Mouse (Mus musculus) myocyte (in vitro differentiated cells): ENCODE measurements around the gene Ntpcr. TPM values are rescaled to one million over a fixed set of nuclear protein-coding genes. Genes with fewer than 3 reads are reported as not detected.

Experiments used
- H3K27me3 ChIP-seq: one replicate; pipeline ENCODE4 v1.6.1; 2011; ENCODE audit not compliant: control insufficient read depth, insufficient read depth, insufficient read length
- H3K36me3 ChIP-seq: one replicate; pipeline ENCODE4 v1.6.1; 2011; ENCODE audit not compliant: control insufficient read depth, insufficient read depth
- H3K4me2 ChIP-seq: one replicate; pipeline ENCODE4 v1.6.1; 2011; ENCODE audit warnings: low read depth, control low read depth
- H3K4me3 ChIP-seq: one replicate; pipeline ENCODE4 v1.5.1; 2011; ENCODE audit warnings: mild to moderate bottlenecking, control low read depth, moderate library complexity
- H3K79me2 ChIP-seq: one replicate; pipeline ENCODE4 v1.6.1; 2011; ENCODE audit not compliant: control insufficient read depth, insufficient read depth
- H3ac ChIP-seq: one replicate; pipeline ENCODE4 v1.6.1; 2011; ENCODE audit not compliant: control insufficient read depth, insufficient read length
- CEBPB ChIP-seq: IDR thresholded peaks from 2 replicates; pipeline ENCODE4 v1.6.1; 2011; ENCODE audit warnings: mild to moderate bottlenecking, moderate library complexity; ENCODE audit not compliant: poor library complexity, insufficient read depth, severe bottlenecking
- E2F4 ChIP-seq: IDR thresholded peaks from one replicate; pipeline ENCODE4 v1.6.1; 2011; ENCODE audit warnings: mild to moderate bottlenecking, control low read depth, moderate library complexity; ENCODE audit not compliant: insufficient read depth
- MAX ChIP-seq: IDR thresholded peaks from one replicate; pipeline ENCODE4 v1.6.1; 2011; ENCODE audit warnings: low read depth, mild to moderate bottlenecking, control low read depth
- MYOD1 ChIP-seq, 3 experiments: IDR thresholded peaks; one replicate each; pipeline ENCODE4 v1.6.1; 2011; ENCODE audit warnings: control low read depth in 2 of 3, low read depth in 2 of 3, mild to moderate bottlenecking in 2 of 3, moderate library complexity in 1 of 3; ENCODE audit not compliant: insufficient read length in 2 of 3, control insufficient read depth in 1 of 3
- MYOG ChIP-seq, 3 experiments: IDR thresholded peaks; one replicate each; pipeline ENCODE4 v1.6.1; 2011; ENCODE audit warnings: control low read depth in 2 of 3, low read depth in 2 of 3, mild to moderate bottlenecking in 2 of 3; ENCODE audit not compliant: insufficient read length in 2 of 3, control insufficient read depth in 1 of 3, insufficient read depth in 1 of 3
- POLR2A ChIP-seq: IDR thresholded peaks from one replicate; pipeline ENCODE4 v1.6.1; 2011; ENCODE audit warnings: low read depth, mild to moderate bottlenecking, control low read depth, moderate library complexity; ENCODE audit not compliant: insufficient read length
- POLR2AphosphoS2 ChIP-seq: IDR thresholded peaks from one replicate; pipeline ENCODE4 v1.6.1; 2011; ENCODE audit warnings: low read depth, control low read depth; ENCODE audit not compliant: insufficient read length
- REST ChIP-seq: IDR thresholded peaks from one replicate; pipeline ENCODE4 v1.6.1; 2011; ENCODE audit warnings: mild to moderate bottlenecking, control low read depth, moderate library complexity; ENCODE audit not compliant: insufficient read depth, insufficient read length
- SRF ChIP-seq: IDR thresholded peaks from one replicate; pipeline ENCODE4 v1.6.1; 2011; ENCODE audit warnings: low read depth; ENCODE audit not compliant: control insufficient read depth, insufficient read length
- TCF12 ChIP-seq: IDR thresholded peaks from one replicate; pipeline ENCODE4 v1.6.1; 2011; ENCODE audit warnings: mild to moderate bottlenecking, control low read depth; ENCODE audit not compliant: poor library complexity, insufficient read depth, severe bottlenecking
- TCF3 ChIP-seq: IDR thresholded peaks from one replicate; pipeline ENCODE4 v1.6.1; 2011; ENCODE audit warnings: low read depth, control low read depth; ENCODE audit not compliant: insufficient read length
- USF1 ChIP-seq: IDR thresholded peaks from one replicate; pipeline ENCODE4 v1.6.1; 2011; ENCODE audit warnings: low read depth, mild to moderate bottlenecking, control low read depth, moderate library complexity
- polyA plus RNA-seq: library from polyadenylated mRNA; unstranded; fragments of >200 nt; fragmentation: generic; extraction: Trizol; gene quantifications from one replicate; pipeline ENCODE4 v1.2.1, GENCODE M21; 2012; ENCODE audit warnings: missing spikeins

Ntpcr gene
- polyA plus RNA-seq, 1 experiment: 10.9 TPM

DNA sequence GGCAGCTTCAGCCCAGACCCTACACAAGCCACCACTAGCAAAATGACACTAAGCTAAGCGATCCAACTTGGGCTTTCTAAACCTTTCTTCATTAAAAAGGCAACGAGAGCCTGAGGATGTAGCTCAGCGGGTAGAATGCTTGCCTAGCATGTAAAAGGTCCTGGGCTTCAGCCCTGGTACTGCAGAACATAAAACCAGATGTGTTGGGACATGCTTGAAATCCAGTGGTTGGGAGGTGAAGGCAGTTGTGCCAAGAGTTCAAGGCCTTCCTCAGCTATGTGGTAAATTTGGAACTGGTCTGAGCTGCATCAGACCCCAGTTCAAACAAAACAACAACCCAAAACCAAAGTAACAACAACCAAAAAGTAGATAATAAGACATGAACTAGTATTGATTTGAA lies 46.6 kb downstream of the Ntpcr start:
- Histone ChIP-seq H3K4me2 (no peak overlapping the region), H3K36me3 (no peaks in the 10 kb centered on the region), H3K4me3 (no peak overlapping the region), H3ac (no peak overlapping the region), H3K27me3 (peaks cover 5% of the 10 kb centered on the region), H3K79me2 (no peaks in the 10 kb centered on the region)
- TF ChIP-seq POLR2A (no peak), TCF12 (no peak), MAX (no peak), USF1 (no peak), MYOD1 (IDR thresholded peaks at IDR 0.05; ENCODE audit: control insufficient read depth in 1 of 3, insufficient read length in 2 of 3, low read depth in 2 of 3) (no peak), E2F4 (no peak), SRF (no peak), CEBPB (no peak), TCF3 (no peak), POLR2AphosphoS2 (no peak)

DNA sequence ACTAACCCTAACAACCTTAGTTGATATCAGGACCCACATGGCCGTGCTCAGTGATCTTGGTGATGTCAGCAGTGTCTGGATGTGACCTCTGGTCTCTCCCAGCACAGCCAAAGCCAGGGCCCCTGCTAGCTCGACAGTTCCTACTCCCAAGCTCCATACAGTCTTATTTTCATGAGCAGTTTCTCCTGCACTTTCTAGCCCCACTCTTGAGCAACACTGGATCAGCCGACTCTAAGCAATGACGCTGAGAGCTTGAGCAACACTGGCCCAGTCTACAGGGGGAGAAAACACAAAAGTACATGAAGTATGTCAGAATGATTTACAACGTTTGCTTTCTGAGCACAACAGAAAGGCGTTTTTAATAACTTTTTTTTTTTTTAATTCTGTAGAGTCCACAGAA lies 47.0 kb downstream of the Ntpcr start:
- TF ChIP-seq REST (no peak), USF1 (no peak), E2F4 (no peak), TCF3 (no peak), POLR2A (no peak), MAX (no peak), MYOD1 (IDR thresholded peaks at IDR 0.05; ENCODE audit: control insufficient read depth in 1 of 3, insufficient read length in 2 of 3, low read depth in 2 of 3) (no peak), SRF (no peak)
- H3K4me3 ChIP-seq: no peak overlapping the region
- H3ac ChIP-seq: no peak overlapping the region
- no peak overlapping the region for H3K4me2 ChIP-seq
- no peaks in the 10 kb centered on the region for H3K36me3 ChIP-seq
- H3K79me2 ChIP-seq: no peaks in the 10 kb centered on the region
- peaks cover 5% of the 10 kb centered on the region for H3K27me3 ChIP-seq

DNA sequence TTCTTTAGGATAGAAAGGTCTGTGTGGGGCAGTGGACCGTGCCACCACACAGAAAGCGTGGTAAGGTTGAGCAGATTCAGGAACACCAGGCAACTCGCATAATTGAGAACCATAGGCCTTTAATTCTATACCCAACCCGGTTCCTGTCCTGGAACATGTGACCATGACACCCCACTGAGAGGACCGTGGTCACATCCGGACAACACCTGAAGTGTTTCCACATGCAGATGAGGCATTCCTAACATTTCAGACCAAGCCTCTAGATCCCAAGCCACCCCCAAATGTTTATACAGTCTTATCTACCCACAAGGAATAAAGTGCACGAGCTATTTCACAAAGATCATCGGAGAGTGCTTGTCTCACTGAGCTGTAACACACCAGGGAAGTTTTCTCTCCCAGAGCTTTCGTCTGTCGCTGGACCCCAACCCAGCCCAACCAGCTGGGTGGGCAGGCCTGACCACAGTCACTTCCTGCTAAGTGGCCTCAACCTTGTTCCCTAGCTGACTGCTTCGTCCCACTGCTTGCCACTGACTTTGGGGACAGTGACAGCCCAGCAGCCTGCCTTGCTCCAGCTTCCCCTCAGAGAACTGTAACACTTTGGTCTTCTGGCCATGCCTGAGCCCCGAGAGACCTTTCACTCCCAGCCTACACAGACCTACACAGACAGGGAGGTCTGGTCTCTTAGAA lies 47.9 kb downstream of the Ntpcr start:
- no peak for TF ChIP-seq CEBPB
- no peak for TF ChIP-seq E2F4
- no peak for TF ChIP-seq POLR2AphosphoS2
- TF ChIP-seq TCF12: no peak
- TF ChIP-seq USF1: no peak
- TF ChIP-seq SRF: no peak
- no peak for TF ChIP-seq MAX
- no peak for TF ChIP-seq MYOD1 (IDR thresholded peaks at IDR 0.05; ENCODE audit: control insufficient read depth in 1 of 3, insufficient read length in 2 of 3, low read depth in 2 of 3)
- TF ChIP-seq POLR2A: no peak
- TF ChIP-seq MYOG (IDR thresholded peaks at IDR 0.05; ENCODE audit: control insufficient read depth in 1 of 3, insufficient read depth in 1 of 3, insufficient read length in 2 of 3, low read depth in 2 of 3): no peak
- TF ChIP-seq REST: no peak
- no peak for TF ChIP-seq TCF3
- Histone ChIP-seq H3K4me3 (no peak overlapping the region), H3K36me3 (no peaks in the 10 kb centered on the region), H3K4me2 (no peak overlapping the region), H3K79me2 (no peaks in the 10 kb centered on the region), H3ac (no peak overlapping the region), H3K27me3 (peaks cover 5% of the 10 kb centered on the region)

GRCm38 (mm10) chr8:125778919-125779318 lies 49.2 kb downstream of the Ntpcr start:
- H3K4me2 ChIP-seq: no peak overlapping the region
- no peaks in the 10 kb centered on the region for H3K36me3 ChIP-seq
- H3ac ChIP-seq: no peak overlapping the region
- no peak overlapping the region for H3K4me3 ChIP-seq
- no peaks in the 10 kb centered on the region for H3K79me2 ChIP-seq
- H3K27me3 ChIP-seq: peaks cover 2% of the 10 kb centered on the region
- TF ChIP-seq MYOG (IDR thresholded peaks at IDR 0.05; ENCODE audit: control insufficient read depth in 1 of 3, insufficient read depth in 1 of 3, insufficient read length in 2 of 3, low read depth in 2 of 3) (no peak), TCF3 (no peak)

DNA sequence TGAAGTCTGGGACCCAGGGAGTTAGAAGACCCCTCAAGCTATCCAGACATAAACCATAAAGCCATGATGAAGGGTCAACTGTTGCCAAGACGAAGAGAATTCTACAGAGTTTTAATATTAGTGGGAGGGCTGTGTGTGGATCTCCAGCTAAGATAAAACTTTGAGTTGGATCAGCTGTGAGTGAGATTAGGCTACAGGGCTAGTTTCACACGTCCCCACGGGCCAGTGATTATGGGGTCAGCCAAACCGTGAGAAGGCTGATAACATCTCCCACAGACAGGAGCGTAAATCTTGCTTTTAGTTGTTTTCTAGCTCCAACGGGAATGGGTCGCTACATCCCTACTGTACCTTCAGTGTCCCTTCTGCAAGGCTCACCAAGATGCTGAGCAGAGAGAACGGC lies 49.9 kb downstream of the Ntpcr start:
- H3K27me3 ChIP-seq: no peaks in the 10 kb centered on the region
- TF ChIP-seq REST: no peak
- TF ChIP-seq TCF12: no peak
- TF ChIP-seq POLR2A: no peak
- TF ChIP-seq MAX: no peak
- TF ChIP-seq SRF: no peak
- no peak for TF ChIP-seq E2F4
- TF ChIP-seq MYOG (IDR thresholded peaks at IDR 0.05; ENCODE audit: control insufficient read depth in 1 of 3, insufficient read depth in 1 of 3, insufficient read length in 2 of 3, low read depth in 2 of 3): no peak
- no peak for TF ChIP-seq CEBPB
- no peak for TF ChIP-seq USF1
- TF ChIP-seq POLR2AphosphoS2: no peak
- TF ChIP-seq MYOD1 (IDR thresholded peaks at IDR 0.05; ENCODE audit: control insufficient read depth in 1 of 3, insufficient read length in 2 of 3, low read depth in 2 of 3): no peak
- no peak for TF ChIP-seq TCF3
- no peaks in the 10 kb centered on the region for H3K36me3 ChIP-seq
- no peak overlapping the region for H3K4me2 ChIP-seq
- no peak overlapping the region for H3ac ChIP-seq
- H3K4me3 ChIP-seq: no peak overlapping the region
- no peaks in the 10 kb centered on the region for H3K79me2 ChIP-seq
